Mouse (Mus musculus): ENCODE data around the gene Sesn1. TPM values are rescaled to one million over a fixed set of nuclear protein-coding genes. Genes with fewer than 3 reads are reported as not detected.
A peak's percentile ranks its signal among the peaks of the same experiment; 100 is the strongest.
"Not testable (repeated sequence)": the region's sequence is repeated elsewhere in the genome, so short reads cannot be mapped to it uniquely, and the experiment has no call there.

Sesn1 gene
- total RNA-seq, 2 experiments from 2014 or later: 118 to 224 TPM

GRCm38 (mm10) chr10:41819307-41819706 is 9.6 kb downstream of the Sesn1 start:
- intact Hi-C loops (cut with DNase I): loop anchor here (10.0 kb wide), 2 partner anchors 665 to 855 kb away; no protein-coding TSS in a partner anchor
- DNase-seq: no peak

- no peak for DNase-seq
- intact Hi-C loops (cut with DNase I): no loop called here
These were observed 10.7 kb downstream of the Sesn1 start for GRCm38 (mm10) chr10:41820401-41820800.

DNA sequence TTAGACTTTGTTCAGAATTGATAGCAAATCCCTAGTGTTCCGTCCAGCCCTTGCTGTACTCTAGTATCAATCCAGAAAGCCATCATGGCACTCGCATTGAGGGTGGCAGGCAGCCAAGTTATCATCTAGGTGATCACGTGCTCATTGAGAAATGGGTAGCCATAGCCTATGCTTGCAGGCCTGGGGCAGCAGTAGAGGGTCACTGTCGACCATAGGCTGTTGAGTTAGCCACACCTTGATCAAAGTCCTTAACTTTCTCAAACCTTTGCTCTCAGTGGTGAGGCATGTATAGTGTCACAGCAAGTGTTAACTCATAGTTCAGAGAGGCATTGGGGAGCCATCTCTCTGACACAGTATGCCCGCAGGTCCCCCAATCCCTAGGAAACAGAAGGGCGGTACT is 11.4 kb downstream of the Sesn1 start:
- intact Hi-C loops (cut with DNase I): no loop called here
- no peak for DNase-seq

DNA sequence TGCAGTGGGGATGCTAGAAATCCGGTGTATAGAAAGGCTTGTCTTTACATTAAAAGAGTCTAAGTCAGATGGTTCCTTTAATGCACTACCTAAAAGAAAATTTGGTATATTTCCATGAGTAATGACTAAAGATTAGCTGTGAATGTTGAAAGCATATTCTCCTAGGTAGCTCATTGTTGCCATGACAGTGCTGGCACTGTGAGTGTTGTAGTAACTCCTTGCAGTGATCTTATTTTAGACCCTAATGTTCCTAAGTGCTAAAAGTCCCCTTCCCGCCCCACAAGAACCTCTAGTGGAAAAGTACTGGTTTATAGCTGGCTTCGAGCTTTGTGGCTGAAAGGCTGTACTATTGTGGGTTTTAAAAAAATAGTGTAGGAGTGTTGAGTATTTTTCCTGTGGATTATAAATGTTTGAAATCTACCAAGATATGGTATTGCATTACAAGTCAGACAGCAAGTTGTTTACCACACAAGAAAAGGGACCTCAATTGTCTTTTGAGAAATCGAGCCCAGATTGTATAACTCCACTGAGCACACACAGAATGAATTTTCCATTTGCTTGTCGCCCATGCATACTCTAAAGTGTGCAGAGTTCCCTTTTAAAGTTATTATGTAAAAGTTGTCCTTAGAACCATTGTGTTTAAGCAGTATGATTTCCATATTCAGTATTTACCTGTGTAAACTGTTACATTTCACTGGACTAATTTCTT is 13.0 kb downstream of the Sesn1 start:
- intact Hi-C loops (cut with DNase I): no loop called here
- DNase-seq: no peak

DNA sequence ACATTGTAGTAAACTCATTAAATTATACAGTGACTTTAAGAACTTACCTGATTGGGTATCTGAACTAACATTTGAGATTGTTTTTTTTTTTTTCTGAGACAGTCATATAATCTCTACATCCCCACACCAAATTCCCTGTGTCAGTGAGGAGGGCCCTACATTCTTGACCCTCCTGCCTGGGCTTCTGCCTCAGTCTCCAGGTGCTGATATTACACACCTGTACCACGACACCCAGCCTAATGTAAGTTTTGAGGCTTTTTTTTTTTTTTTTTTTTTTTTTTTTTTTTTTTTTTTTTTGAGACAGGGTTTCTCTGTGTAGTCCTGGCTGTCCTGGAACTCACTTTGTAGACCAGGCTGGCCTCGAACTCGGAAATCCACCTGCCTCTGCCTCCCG is 13.5 kb downstream of the Sesn1 start:
- intact Hi-C loops (cut with DNase I); DNase-seq: not testable (repeated sequence)

DNA sequence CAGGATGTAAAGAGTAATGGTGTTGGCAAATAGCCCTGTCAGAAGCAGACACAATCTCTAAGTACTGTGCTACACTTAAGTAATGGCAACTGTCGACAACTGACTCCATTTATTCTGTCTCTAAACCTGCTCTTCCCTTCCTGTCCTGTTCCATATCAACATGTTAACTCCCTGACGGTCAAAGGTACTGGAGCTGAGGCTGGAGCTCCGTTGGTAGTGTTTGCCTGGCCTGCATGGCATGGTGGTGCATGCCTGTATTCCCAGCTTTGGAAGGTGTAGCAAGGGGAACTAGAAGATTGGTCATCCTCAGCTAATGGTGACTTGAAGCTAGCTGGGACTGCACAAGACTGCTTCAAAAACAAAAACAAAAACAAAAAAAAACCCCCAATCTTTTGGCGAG is 14.2 kb downstream of the Sesn1 start:
- intact Hi-C loops (cut with DNase I): no loop called here
- no peak for DNase-seq

DNA sequence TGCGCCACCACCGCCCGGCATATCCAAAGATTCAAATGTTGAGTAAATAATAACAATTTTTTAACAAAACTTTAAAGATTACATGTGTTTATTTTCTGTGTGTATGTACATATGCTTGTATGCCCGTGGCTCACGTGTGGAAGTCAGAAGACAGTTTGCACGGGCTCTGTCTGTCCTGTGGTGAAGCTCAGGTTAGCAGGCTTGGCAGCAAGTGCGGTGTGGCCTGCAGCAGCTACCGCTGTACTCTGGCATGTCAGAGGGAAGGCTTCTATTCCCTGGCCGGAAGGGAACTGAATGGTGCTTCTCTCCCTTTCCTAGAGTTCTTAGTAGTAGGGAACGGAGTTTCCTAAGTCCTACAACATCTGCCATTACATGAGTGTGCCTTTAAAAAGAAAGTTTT is 15.3 kb downstream of the Sesn1 start:
- intact Hi-C loops (cut with DNase I): loop anchor here (5.0 kb wide), 1 partner anchor 452 kb away; the partner anchor contains the start of gene Foxo3
- DNase-seq: no peak

GRCm38 (mm10) chr10:41825996-41826395 is 16.3 kb downstream of the Sesn1 start:
- no peak for DNase-seq
- intact Hi-C loops (cut with DNase I): loop anchor here (5.0 kb wide), 1 partner anchor 451 kb away; the partner anchor contains the start of gene Foxo3

DNA sequence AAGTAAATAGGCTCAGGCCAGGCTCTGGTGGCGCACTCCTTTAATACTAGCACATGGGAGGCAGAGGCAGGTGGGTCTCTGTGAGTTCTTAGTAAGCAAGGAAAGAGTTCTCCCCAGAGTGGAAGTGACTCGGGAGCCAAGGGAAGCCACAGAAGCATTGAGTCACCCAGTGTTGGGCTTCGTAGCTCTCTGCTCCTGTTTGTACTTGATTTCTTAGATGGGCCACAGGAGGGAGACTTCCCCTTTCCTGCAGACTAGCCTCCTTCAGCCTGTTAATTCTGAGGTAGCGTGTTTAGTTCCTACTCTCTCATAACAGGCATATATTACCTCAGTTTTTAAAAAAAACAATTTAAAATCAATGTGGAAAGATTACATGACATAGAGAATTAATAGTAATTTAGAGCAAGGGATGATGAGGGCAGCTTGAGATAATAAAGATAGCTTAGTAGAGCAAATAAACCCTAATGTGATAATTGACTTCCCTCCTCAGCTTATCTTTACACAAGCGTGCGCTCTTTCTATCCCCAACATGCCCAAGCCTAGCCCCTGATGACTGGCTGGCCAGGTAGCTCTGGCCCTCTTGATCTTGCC is 16.9 kb downstream of the Sesn1 start:
- no peak for DNase-seq
- intact Hi-C loops (cut with DNase I): loop anchor here (5.0 kb wide), 1 partner anchor 451 kb away; the partner anchor contains the start of gene Foxo3

GRCm38 (mm10) chr10:41827784-41828183 is 18.0 kb downstream of the Sesn1 start:
- DNase-seq: no peak
- intact Hi-C loops (cut with DNase I): loop anchor here (5.0 kb wide), 1 partner anchor 450 kb away; the partner anchor contains the start of gene Foxo3

DNA sequence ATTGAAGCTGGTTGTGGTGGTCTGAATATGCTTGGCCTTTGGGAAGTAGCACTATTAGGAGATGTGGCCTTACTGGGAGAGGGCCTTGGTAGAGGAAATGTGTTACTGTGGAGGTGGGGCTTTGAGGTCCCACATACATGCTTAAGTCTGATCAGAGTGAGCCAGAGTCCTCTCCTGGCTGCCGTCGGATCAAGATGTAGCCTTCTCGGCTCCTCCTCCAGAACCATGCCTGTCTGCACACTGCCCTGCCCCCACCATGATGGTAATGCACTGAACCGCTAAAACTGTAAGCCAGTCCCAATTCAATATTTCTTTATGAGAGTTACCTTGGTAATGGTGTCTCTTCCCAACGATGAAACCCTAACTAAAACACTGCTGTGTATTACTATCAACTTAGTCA is 19.5 kb downstream of the Sesn1 start:
- intact Hi-C loops (cut with DNase I): loop anchor here (5.0 kb wide), 1 partner anchor 448 kb away; the partner anchor contains the start of gene Foxo3
- DNase-seq: no peak

DNA sequence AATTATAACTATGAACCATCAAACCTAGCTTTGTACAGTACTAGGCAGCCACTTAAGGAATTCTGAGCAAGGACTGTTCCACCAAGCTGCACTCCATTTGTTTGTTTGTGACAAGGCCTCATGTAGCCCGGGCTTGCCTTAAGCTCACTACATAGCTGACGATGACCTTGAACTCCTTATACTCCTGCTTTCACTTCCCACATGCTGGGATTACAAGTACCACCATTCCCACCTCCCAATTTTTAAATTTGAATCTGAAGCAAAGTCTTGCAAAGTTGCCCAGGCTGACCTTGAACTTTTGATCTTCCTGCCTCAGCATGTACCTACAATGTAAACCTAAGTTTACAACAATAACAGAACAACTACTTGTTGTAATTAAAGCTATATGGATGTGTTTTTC is 20.2 kb downstream of the Sesn1 start:
- intact Hi-C loops (cut with DNase I): loop anchor here (2.0 to 5.0 kb wide), 7 partner anchors 59 to 467 kb away; partner anchors contain the start of gene Foxo3
- no peak for DNase-seq

GRCm38 (mm10) chr10:41830445-41830844 is 20.7 kb downstream of the Sesn1 start:
- DNase-seq: no peak
- intact Hi-C loops (cut with DNase I): loop anchor here (2.0 to 5.0 kb wide), 6 partner anchors 58 to 466 kb away; no protein-coding TSS in a partner anchor

DNA sequence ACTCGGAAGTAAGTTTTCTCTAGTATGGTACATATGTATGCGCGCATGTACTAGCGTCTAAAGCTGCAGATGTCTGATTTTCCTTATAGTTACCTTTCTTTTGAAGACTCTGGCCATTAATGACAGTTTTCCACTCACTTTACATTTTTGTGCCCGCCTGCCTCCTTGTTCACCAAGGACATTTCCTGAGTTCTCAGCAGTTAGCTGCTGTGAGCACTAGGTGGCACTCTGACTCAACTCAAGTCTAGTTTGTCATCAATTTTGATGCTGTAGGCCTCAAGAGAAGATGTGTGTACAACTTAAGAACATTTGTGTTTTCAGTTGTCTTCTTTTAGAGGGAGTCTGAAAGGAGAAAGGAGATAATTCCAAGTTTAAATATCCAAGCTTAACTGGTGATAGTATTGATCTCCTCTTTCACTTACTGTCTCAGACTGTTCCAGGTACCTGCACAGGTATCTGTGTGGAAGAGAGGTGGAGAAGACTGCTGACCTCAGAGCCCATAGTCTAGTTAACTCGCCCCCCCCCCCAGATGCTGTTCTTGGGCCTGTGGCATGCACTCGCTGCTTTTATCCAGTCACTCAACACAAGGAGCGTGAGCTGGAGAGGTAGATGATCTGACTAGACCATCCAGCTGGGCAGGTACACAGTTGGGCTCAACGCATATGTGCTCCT is 21.3 kb downstream of the Sesn1 start:
- peak; percentile 73 for DNase-seq
- intact Hi-C loops (cut with DNase I): loop anchor here (2.0 to 5.0 kb wide), 6 partner anchors 58 to 466 kb away; no protein-coding TSS in a partner anchor

GRCm38 (mm10) chr10:41832191-41832590 is 22.5 kb downstream of the Sesn1 start:
- DNase-seq: no peak
- intact Hi-C loops (cut with DNase I): loop anchor here (5.0 kb wide), 2 partner anchors 145 to 200 kb away; no protein-coding TSS in a partner anchor

- DNase-seq: no peak
- intact Hi-C loops (cut with DNase I): loop anchor here (5.0 kb wide), 2 partner anchors 143 to 198 kb away; no protein-coding TSS in a partner anchor
These were observed 24.4 kb downstream of the Sesn1 start for GRCm38 (mm10) chr10:41834131-41834530.

GRCm38 (mm10) chr10:41838911-41839310 is 29.2 kb downstream of the Sesn1 start:
- intact Hi-C loops (cut with DNase I): no loop called here
- DNase-seq: no peak

- no peak for DNase-seq
- intact Hi-C loops (cut with DNase I): no loop called here
These were observed 38.0 kb downstream of the Sesn1 start for GRCm38 (mm10) chr10:41847737-41848136.

DNA sequence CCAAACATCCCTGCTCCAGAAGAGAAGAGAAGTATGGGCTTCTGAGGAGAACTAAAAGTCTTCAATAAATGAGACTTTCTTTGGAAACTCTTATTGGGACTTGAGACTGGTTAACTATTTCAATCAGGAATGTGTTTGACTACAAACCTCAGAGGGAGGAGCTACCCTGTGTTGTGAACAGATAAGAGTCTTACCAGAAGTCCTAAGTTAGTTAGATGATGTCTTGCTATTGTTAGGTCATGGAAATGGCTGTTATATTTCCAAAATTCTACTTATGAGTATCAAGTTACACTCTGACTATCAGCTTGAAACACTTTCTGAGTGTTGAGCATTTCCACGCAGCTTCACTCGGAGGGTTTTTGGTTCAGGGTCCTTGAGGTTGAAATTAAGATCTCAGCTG is 39.0 kb downstream of the Sesn1 start:
- DNase-seq: no peak

GRCm38 (mm10) chr10:41859820-41860219 is 50.1 kb downstream of the Sesn1 start:
- DNase-seq: no peak
- intact Hi-C loops (cut with DNase I): no loop called here

More for the DNA sequence above, 39.0 kb downstream of the Sesn1 start:
- intact Hi-C loops (cut with DNase I): no loop called here

- intact Hi-C loops (cut with DNase I): no loop called here
- DNase-seq: no peak
These were observed 50.5 kb downstream of the Sesn1 start for GRCm38 (mm10) chr10:41860275-41860688.
